Mouse (Mus musculus) bone marrow macrophage, adult 2 months (primary cell): ENCODE data around the gene Gm20716.

ENCODE experiments used
- CTCF ChIP-seq: IDR thresholded peaks from 2 replicates; pipeline ENCODE4 v1.5.1; 2012; ENCODE audit warnings: low read depth, mild to moderate bottlenecking, low read length, moderate library complexity
- POLR2A ChIP-seq: IDR thresholded peaks from 2 replicates; pipeline ENCODE4 v1.6.1; 2012; ENCODE audit warnings: mild to moderate bottlenecking, low read depth, low read length, borderline replicate concordance

DNA sequence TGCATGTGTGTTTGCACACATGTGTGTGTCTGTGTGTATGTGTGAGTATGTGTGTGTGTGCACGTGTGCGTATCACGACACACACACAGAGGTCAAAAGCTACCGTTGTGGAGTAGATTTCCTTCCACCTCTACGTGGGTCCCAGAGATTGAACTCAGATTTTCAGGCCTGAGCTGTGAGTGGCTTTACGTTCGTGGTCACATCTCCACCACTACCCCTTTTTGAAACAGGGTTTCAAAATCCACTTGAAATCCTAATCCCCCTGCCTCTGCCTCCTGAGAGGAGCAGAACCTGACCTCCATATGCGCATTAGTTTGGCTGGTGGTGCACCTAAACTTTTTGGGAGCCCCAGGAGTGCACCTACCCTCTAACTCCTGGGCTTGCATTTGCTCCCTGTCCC is 80.9 kb downstream of the Gm20716 start:
- TF ChIP-seq POLR2A (no peak), CTCF (no peak)
